7 mouse cellular contexts compared by ENCODE assay signal in genomic region chr5:140420616-140421015, GRCm38 (mm10). TPM values are rescaled to one million over a fixed set of nuclear protein-coding genes. Genes with fewer than 3 reads are reported as not detected.
A peak's percentile ranks its signal among the peaks of the same experiment; 100 is the strongest.
DNase-seq lines count a peak whose midpoint lies in the region; ATAC-seq and TF ChIP-seq lines count a peak whose summit lies in the region.

No protein-coding gene starts in this region.

- 68% methylated on average over 4 of the region's 4 CpGs for WGBS in forebrain, embryonic 15.5 days
- WGBS in liver, embryonic 15.5 days (ENCODE audit: insufficient replicate concordance) = 16% methylated on average over 4 of the region's 4 CpGs

- H3K9me3 ChIP-seq in ES-Bruce4 (replicated peaks; ENCODE audit: control insufficient read depth, insufficient read depth, low read length, poor library complexity, severe bottlenecking) = no peaks in the 10 kb centered on the region
- no peaks in the 10 kb centered on the region for H3K9me3 ChIP-seq in forebrain, embryonic 15.5 days
- no peaks in the 10 kb centered on the region for H3K9me3 ChIP-seq in liver, embryonic 15.5 days (replicated peaks)

- DNase-seq in ovary, postnatal 14 days (ENCODE audit: low spot score) = no peak
- no peak for DNase-seq in left cerebral cortex, adult 9 months (ENCODE audit: low spot score in 2 of 2)
- no peak for DNase-seq in embryo, embryonic 11 days

- peaks cover 66% of the 10 kb centered on the region for H3K79me2 ChIP-seq in C2C12 (ENCODE audit: control insufficient read depth, insufficient read depth)

- peaks cover 39% of the 10 kb centered on the region for H3K36me3 ChIP-seq in C2C12 (ENCODE audit: control insufficient read depth, insufficient read depth)
- peaks cover 4% of the 10 kb centered on the region for H3K36me3 ChIP-seq in ES-Bruce4 (ENCODE audit: control insufficient read depth, insufficient read depth, low read length, poor library complexity, severe bottlenecking)
- 0 out of 2 replicates have a peak, but pooled peaks cover 5% of the 10 kb centered on the region for H3K36me3 ChIP-seq in forebrain, embryonic 15.5 days
- peaks cover 42% of the 10 kb centered on the region for H3K36me3 ChIP-seq in liver, embryonic 15.5 days (replicated peaks)

- TF ChIP-seq POLR2A in ES-Bruce4 (IDR thresholded peaks at IDR 0.05; ENCODE audit: insufficient read depth, low read length) = no peak

- H3K79me3 ChIP-seq in C2C12 (ENCODE audit: low read depth) = peaks cover 63% of the 10 kb centered on the region

- ATAC-seq in forebrain, embryonic 15.5 days (replicated peaks) = no peak
- ATAC-seq in liver, embryonic 15.5 days (ENCODE audit: insufficient read depth) = no peak

- H3K27ac ChIP-seq in ES-Bruce4 (ENCODE audit: insufficient read depth, low read length) = no peak overlapping the region
- no peak overlapping the region for H3K27ac ChIP-seq in forebrain, embryonic 15.5 days (replicated peaks)
- H3K27ac ChIP-seq in liver, embryonic 15.5 days (replicated peaks) = peak overlapping the region; percentile 63; the same call in 1 of the 2 replicates

- H3K9ac ChIP-seq in ES-Bruce4 (ENCODE audit: low read depth, poor library complexity, severe bottlenecking) = peak overlapping the region; percentile 94
- peak overlapping the region; percentile 93 for H3K9ac ChIP-seq in forebrain, embryonic 15.5 days (replicated peaks)
- peak overlapping the region; percentile 91 for H3K9ac ChIP-seq in liver, embryonic 15.5 days

- H3K27me3 ChIP-seq in C2C12 (ENCODE audit: control insufficient read depth, insufficient read depth, insufficient read length) (no peaks in the 10 kb centered on the region), ES-Bruce4 (ENCODE audit: control insufficient read depth, insufficient read depth, low read length, poor library complexity, severe bottlenecking) (no peaks in the 10 kb centered on the region)
- H3K27me3 ChIP-seq in forebrain, embryonic 15.5 days = no peaks in the 10 kb centered on the region
- H3K27me3 ChIP-seq in liver, embryonic 15.5 days = no peaks in the 10 kb centered on the region

- TF ChIP-seq CTCF in C2C12 (IDR thresholded peaks at IDR 0.05; ENCODE audit: control insufficient read depth, insufficient read depth, insufficient read length) (no peak), ES-Bruce4 (IDR thresholded peaks at IDR 0.05; ENCODE audit: low read depth, low read length) (no peak)

- peak overlapping the region; percentile 90 for H3K4me2 ChIP-seq in forebrain, embryonic 15.5 days (replicated peaks)
- H3K4me2 ChIP-seq in liver, embryonic 15.5 days = peak overlapping the region; percentile 89

- peak overlapping the region; percentile 26 for H3ac ChIP-seq in C2C12 (ENCODE audit: control insufficient read depth, insufficient read length, low read depth)

- H3K4me3 ChIP-seq in C2C12 (ENCODE audit: insufficient read depth, poor library complexity, severe bottlenecking) (peak overlapping the region; percentile 87), ES-Bruce4 (ENCODE audit: low read depth, low read length) (peak overlapping the region; percentile 22)
- peak overlapping the region; percentile 98 for H3K4me3 ChIP-seq in forebrain, embryonic 15.5 days
- H3K4me3 ChIP-seq in liver, embryonic 15.5 days (replicated peaks) = peak overlapping the region; percentile 98

- H3K4me1 ChIP-seq in ES-Bruce4 (ENCODE audit: control insufficient read depth, insufficient read depth, low read length) = no peaks in the 10 kb centered on the region
- H3K4me1 ChIP-seq in forebrain, embryonic 15.5 days = peaks cover 31% of the 10 kb centered on the region
- peaks cover 46% of the 10 kb centered on the region for H3K4me1 ChIP-seq in liver, embryonic 15.5 days (replicated peaks)

- TF ChIP-seq EP300 in ES-Bruce4 (IDR thresholded peaks at IDR 0.05; ENCODE audit: insufficient read depth, low read depth, low read length) = no peak

TF ChIP-seq in C2C12, 6 proteins besides CTCF, POLR2A, EP300 and RAD21:
- TF ChIP-seq MAX (IDR thresholded peaks at IDR 0.05) (no peak), MYOD1 (IDR thresholded peaks at IDR 0.05; ENCODE audit: control insufficient read depth, insufficient read length, low read depth) (no peak), MYOG (IDR thresholded peaks at IDR 0.05; ENCODE audit: control insufficient read depth, extremely low read depth, insufficient read length) (no peak), CEBPB (IDR thresholded peaks at IDR 0.05; ENCODE audit: low read depth) (no peak), USF1 (IDR thresholded peaks at IDR 0.05; ENCODE audit: low read depth) (no peak), FOSL1 (IDR thresholded peaks at IDR 0.05; ENCODE audit: insufficient read depth, low read length, poor library complexity, severe bottlenecking) (no peak)
TF ChIP-seq in C2C12: peak in this region for 0.

RNA-seq across cellular contexts. Expression of gene Eif3b, which starts 1.5 kb away (rescaled TPM):
- polyA plus RNA-seq in C2C12 (2012; fragmentation: generic; extraction: Trizol) (331 TPM), ES-Bruce4 (2011; ENCODE audit: insufficient read depth, insufficient read length, low read depth, missing spikeins) (250 and 283 TPM in 2 replicates)
- polyA plus RNA-seq in forebrain, embryonic 15.5 days (2015; fragmentation: Nextera tagmentation; extraction: Ambion mirVana) = 96.7 and 102 TPM in 2 replicates
- polyA plus RNA-seq in liver, embryonic 15.5 days (2015; fragmentation: Nextera tagmentation; extraction: Ambion mirVana) = 76.2 and 93.5 TPM in 2 replicates

RNA-seq across cellular contexts. Expression of gene Gm4869, which starts 24.8 kb away (rescaled TPM):
- polyA plus RNA-seq in C2C12 (2012; fragmentation: generic; extraction: Trizol) (0.01 TPM), ES-Bruce4 (2011; ENCODE audit: insufficient read depth, insufficient read length, low read depth, missing spikeins) (0.19 and 0.30 TPM in 2 replicates)
- not detected in 2 replicates for polyA plus RNA-seq in forebrain, embryonic 15.5 days (2015; fragmentation: Nextera tagmentation; extraction: Ambion mirVana)
- not detected in 2 replicates for polyA plus RNA-seq in liver, embryonic 15.5 days (2015; fragmentation: Nextera tagmentation; extraction: Ambion mirVana)

RNA-seq across cellular contexts. Expression of gene Snx8, which starts 31.6 kb away (rescaled TPM):
- polyA plus RNA-seq in C2C12 (2012; fragmentation: generic; extraction: Trizol) (37.1 TPM), ES-Bruce4 (2011; ENCODE audit: insufficient read depth, insufficient read length, low read depth, missing spikeins) (24.8 and 26.1 TPM in 2 replicates)
- 17.9 and 18.8 TPM in 2 replicates for polyA plus RNA-seq in forebrain, embryonic 15.5 days (2015; fragmentation: Nextera tagmentation; extraction: Ambion mirVana)
- polyA plus RNA-seq in liver, embryonic 15.5 days (2015; fragmentation: Nextera tagmentation; extraction: Ambion mirVana) = 9.8 and 12.5 TPM in 2 replicates

Comparison
In these comparisons a context has a peak if more than half of its experiments do, and no peak if none do; other contexts are left out.
1. H3K4me3 ChIP-seq: peak in every context shown above with its lines; median percentile 98 in forebrain, embryonic 15.5 days; 98 in liver, embryonic 15.5 days; 87 in C2C12; 22 in ES-Bruce4.